Mouse (Mus musculus) spleen, embryonic (tissue): ENCODE results near the gene Slc9a9.

Experiments used
- CTCF ChIA-PET: fragments of 350-600 bp; sonication (Branson Sonifier 250); formaldehyde crosslinking; loops from one replicate; lab custom pipeline; 2022; lab: Charles Lee

Gene Slc9a9

GRCm38 (mm10) chr9:94732136-94732535 is 62.4 kb downstream of the Slc9a9 start:
- CTCF ChIA-PET, result no interaction called here

GRCm38 (mm10) chr9:94732599-94733287 is 63.0 kb downstream of the Slc9a9 start:
- CTCF ChIA-PET, result interaction anchor here (0.6 kb wide), 1 partner anchor 31 kb away, joined by 4 read pairs; no protein-coding TSS in a partner anchor

- CTCF ChIA-PET, result no interaction called here
These were observed 64.6 kb downstream of the Slc9a9 start for GRCm38 (mm10) chr9:94734320-94734719.

GRCm38 (mm10) chr9:94737226-94737625 is 67.5 kb downstream of the Slc9a9 start:
- CTCF ChIA-PET, result no interaction called here

DNA sequence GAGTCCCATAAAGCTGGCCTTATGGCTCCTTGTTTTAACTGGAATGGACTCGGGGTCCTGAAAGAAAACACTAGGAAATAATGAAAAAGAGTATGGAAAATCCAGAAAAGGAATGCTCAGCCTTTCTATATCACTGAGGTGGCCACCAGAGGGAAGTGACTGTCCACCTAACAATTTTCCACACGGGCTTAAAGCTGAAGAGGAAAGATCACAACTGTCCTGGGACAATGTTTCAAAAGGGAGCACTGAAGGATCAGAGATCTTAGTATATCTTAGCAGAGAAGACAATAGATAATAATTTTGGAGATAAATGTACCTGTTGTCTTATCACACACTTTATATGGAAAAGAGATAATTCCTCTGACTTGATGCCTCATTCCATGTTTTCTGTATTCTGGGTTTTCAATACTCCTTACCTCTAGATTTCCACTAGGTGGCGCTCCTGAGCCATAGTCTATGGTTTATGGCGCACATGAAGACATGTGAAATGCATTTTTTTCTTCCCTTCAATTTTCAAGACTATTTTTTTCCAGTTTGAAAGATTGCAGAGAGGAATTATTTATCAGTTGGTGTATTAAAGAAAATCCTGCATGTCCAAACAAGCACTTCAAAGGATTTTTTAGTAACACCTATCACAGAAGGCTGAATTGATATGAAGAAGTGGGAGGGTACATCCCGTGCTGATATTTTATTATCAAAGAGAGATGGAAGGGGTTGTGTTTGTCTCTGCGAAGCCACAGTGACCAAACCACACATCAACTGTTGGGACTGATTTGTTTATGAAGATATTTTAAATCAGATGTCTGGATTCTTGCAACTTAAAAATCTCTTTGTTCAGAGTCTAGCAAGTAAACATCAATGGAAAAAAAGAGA is 69.1 kb downstream of the Slc9a9 start:
- CTCF ChIA-PET, result interaction anchor here (0.6 kb wide), 1 partner anchor 332 kb away, joined by 24 read pairs; no protein-coding TSS in a partner anchor

- CTCF ChIA-PET, result no interaction called here
These were observed 71.1 kb downstream of the Slc9a9 start for GRCm38 (mm10) chr9:94740841-94741240.

DNA sequence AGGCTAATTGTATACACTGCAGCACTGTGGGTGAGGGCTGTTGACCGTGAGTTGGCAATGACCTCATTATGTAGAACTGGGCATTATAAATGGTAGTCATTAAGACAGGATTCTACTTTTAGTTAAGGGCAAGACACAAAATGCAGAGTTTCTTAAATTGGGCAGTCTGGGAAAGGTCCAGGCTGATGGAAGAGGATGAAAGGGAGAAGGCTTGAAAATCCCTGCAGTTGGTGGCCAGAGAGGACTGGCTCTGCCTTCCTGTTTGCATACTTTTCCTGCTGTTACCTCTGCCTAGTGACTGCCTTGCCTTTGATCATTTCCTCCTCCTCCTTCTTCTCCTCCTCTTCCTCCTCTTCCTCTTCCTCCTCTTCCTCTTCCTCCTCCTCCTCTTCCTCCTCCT is 73.6 kb downstream of the Slc9a9 start:
- CTCF ChIA-PET, result no interaction called here

DNA sequence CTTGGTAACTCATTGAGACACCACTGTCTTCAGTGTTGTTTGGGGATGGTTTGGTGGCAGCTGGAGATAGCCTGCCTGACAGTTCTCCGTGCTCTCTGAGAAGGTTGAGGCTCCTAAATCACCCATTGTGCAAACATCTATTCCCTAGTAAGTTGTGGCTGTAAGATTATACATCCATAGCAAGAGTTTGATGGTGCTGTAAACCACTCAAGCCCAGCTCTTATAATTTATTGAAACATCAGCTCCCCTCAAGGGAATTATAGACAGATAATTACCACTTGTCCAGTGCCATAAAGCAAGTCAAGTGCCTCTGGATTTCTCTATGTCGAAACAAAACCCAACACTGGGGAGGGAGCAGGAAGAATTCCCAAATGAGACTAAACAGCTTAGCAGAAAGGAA is 78.8 kb downstream of the Slc9a9 start:
- CTCF ChIA-PET, result no interaction called here

GRCm38 (mm10) chr9:94750187-94750586 is 80.5 kb downstream of the Slc9a9 start:
- CTCF ChIA-PET, result no interaction called here

- CTCF ChIA-PET, result no interaction called here
These were observed 81.4 kb downstream of the Slc9a9 start for GRCm38 (mm10) chr9:94750935-94751637.

DNA sequence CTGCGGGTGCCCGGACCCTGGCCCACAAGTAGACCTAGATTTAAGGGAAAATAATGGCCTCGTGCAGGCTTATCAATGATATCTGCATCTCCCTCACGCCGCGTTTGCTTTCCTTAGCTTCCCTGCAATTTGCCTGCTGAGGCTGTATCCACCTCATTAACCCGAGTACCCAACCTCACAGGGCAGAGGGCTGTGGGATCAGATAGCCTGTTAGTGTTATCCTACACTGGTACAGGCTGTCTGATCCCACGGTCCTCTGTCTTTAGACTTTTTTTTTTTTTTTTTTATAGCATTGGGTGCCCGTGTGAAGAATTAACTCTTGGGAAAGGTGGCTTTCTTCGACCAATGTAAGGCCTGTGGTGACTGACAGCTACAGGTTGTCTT is 81.9 kb downstream of the Slc9a9 start:
- CTCF ChIA-PET, result no interaction called here

GRCm38 (mm10) chr9:94752121-94752520 is 82.4 kb downstream of the Slc9a9 start:
- CTCF ChIA-PET, result no interaction called here

DNA sequence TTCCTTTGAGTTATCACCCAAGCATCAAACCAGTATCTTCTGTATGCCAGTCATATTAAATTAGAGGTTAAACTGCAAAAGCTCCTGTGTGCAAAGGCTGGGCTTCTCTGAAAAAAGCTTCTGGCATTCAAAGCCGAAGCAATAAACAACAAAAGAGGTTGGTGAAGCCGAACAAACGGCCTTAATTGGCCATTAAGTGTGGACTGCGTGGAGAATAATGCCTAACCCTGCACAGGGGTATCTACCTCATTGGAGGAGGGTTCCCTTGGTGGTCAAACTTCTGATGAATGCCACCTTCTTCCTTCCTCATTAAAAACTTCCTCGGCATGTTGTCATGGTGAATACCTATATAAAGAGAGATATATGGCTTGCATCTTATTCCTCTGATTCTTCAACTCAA is 90.2 kb downstream of the Slc9a9 start:
- CTCF ChIA-PET, result no interaction called here

DNA sequence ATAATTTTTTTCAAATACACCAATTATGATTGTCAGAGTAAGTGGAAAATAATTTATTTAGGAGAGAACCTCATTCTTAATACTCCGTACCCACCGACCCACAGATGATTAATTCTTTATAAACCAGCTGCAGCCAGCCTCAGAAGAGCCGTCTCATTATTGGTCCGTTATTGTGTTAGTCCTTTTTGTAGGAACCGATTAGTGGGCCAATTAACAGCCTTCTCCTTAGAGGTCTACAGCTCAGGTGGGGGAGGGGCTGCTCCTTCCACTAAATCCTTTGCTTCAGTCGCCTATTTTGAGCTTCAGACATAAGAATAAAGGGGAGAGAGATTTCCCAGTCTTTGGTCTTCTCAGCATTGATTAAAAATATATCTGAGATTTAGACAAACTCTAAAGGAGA is 98.4 kb downstream of the Slc9a9 start:
- CTCF ChIA-PET, result no interaction called here

DNA sequence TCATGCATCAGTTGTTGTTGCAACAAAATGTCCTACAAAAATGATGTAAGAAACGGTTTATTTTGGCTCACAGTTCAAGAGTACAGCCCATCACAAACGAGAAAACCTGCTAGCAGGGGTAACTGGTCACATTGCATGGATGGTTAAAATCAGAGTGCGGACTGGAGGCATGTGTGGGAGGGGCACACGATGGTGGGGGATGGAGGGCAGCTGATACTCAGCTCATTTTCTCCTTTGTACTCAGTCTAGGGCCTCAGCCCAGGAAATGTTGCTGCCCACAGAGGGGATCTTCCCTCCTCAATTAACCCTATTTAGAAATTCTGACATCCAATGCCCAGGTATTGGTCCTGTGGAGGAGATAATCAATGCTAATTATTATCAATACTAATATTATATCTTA is 98.8 kb downstream of the Slc9a9 start:
- CTCF ChIA-PET, result no interaction called here

GRCm38 (mm10) chr9:94773357-94773756 is 103.6 kb downstream of the Slc9a9 start:
- CTCF ChIA-PET, result no interaction called here

DNA sequence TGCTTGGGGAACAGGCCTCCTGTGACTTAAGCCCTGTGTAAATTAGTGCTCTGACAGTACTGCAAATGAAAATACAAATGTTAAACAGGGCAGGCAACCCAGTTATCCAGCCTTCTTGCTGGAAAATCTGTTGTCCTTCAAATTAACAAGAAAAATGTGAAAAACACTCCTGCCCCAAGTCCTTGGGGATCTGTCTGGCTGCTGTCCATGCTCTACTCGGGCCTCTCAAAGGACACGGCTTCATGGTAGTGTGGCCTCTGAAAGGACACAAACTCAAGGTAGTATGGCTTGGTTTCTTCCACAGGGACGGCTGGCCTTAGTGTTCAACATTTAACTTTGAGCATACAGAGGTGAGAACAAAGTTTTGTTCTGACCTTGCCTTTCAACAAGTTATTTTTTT is 118.6 kb downstream of the Slc9a9 start:
- CTCF ChIA-PET, result no interaction called here

DNA sequence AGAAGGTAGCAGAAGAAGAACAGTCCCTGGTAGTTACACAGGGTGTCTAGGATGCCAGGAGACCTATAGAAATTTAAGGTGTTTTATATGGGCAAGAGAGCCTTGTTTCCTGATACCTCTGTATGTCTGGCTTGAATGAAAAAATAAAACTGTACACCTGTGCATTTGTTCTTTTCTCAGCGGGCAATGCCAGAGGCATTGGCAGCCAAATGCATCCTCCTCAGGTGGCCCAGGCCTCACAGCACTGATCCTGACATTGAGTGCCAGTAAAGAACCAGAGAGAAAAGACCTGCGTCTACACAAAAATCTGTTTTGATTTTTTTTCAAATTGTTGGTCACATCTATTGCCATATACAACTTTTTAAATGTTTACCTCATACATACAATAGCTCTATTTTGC is 121.3 kb downstream of the Slc9a9 start:
- CTCF ChIA-PET, result interaction anchor here (1.1 kb wide), 1 partner anchor 11 kb away, joined by 3 read pairs; no protein-coding TSS in a partner anchor

GRCm38 (mm10) chr9:94803073-94803472 is 133.4 kb downstream of the Slc9a9 start:
- CTCF ChIA-PET, result no interaction called here

DNA sequence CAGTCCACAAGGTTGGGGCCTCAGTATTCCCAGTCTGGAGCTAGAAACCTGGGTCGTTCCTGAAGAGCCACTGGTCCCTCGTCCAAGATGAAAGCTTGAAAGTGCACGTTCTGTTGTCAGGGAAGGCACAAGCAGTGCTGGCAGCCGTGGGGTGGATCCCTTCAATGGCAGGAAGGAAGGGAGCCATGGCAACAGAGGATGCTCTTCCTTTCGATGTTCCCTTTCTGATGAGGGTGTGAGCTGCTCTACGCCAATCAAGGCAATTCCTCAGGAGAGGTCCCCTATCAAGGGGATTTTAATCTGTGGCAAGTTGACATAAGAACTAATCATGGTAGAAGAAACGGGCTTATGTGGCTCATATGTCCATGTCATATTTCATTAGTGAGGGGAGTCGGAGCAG is 135.8 kb downstream of the Slc9a9 start:
- CTCF ChIA-PET, result no interaction called here

GRCm38 (mm10) chr9:94815518-94815917 is 145.8 kb downstream of the Slc9a9 start:
- CTCF ChIA-PET, result no interaction called here

- CTCF ChIA-PET, result no interaction called here
These were observed 151.6 kb downstream of the Slc9a9 start for GRCm38 (mm10) chr9:94821268-94821667.
